Mouse (Mus musculus): Measurements from ENCODE around the gene Sox6.
A peak's percentile ranks its signal among the peaks of the same experiment; 100 is the strongest.

The Sox6 gene

GRCm38 (mm10) chr7:115517701-115518100 is 520.9 kb downstream of the Sox6 start:
- Histone ChIP-seq H3K36me3 (ENCODE audit: insufficient read depth, low read length) (no peaks in the 10 kb centered on the region), H3K4me1 (replicated peaks; ENCODE audit: low read depth, low read length) (no peaks in the 10 kb centered on the region), H3K9me3 (ENCODE audit: low read length) (no peaks in the 10 kb centered on the region), H3K27me3 (ENCODE audit: insufficient read depth, low read length) (no peaks in the 10 kb centered on the region), H3K4me3 (replicated peaks; ENCODE audit: low read length) (no peak overlapping the region)
- TF ChIP-seq NANOG (IDR thresholded peaks at IDR 0.05; ENCODE audit: borderline replicate concordance, low read length) (no peak), POU5F1 (IDR thresholded peaks at IDR 0.05; ENCODE audit: borderline replicate concordance, low read length) (no peak), CTCF (conservative IDR thresholded peaks at IDR 0.05; ENCODE audit: low read length) (no peak)

DNA sequence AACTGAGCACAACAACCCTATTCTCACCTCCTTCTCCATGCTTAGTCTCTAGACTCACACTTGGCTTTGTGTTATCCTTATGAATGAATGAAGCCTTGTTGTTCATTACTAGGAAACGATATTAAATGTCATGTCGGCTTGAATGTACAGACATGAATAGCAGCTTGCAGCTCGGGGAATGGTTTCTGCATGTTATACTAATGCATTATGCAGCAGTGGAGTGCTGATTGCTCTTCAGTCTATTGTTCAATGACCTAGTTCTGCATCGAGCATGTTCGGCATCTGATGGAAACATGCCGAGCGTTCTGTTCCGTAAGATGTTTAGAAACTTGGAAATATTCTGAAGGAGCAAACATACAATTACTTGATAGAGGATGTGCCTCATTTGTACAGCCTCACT is 524.9 kb downstream of the Sox6 start:
- no peak for TF ChIP-seq POU5F1 (IDR thresholded peaks at IDR 0.05; ENCODE audit: borderline replicate concordance, low read length)
- H3K36me3 ChIP-seq (ENCODE audit: insufficient read depth, low read length), result no peaks in the 10 kb centered on the region
- H3K4me1 ChIP-seq (replicated peaks; ENCODE audit: low read depth, low read length), result no peaks in the 10 kb centered on the region
- no peaks in the 10 kb centered on the region for H3K9me3 ChIP-seq (ENCODE audit: low read length)
- H3K4me3 ChIP-seq (replicated peaks; ENCODE audit: low read length), result no peak overlapping the region
- H3K27me3 ChIP-seq (ENCODE audit: insufficient read depth, low read length), result no peaks in the 10 kb centered on the region

- Histone ChIP-seq H3K9me3 (ENCODE audit: low read length) (no peaks in the 10 kb centered on the region), H3K36me3 (ENCODE audit: insufficient read depth, low read length) (no peaks in the 10 kb centered on the region), H3K4me1 (replicated peaks; ENCODE audit: low read depth, low read length) (no peaks in the 10 kb centered on the region), H3K4me3 (replicated peaks; ENCODE audit: low read length) (no peak overlapping the region), H3K27me3 (ENCODE audit: insufficient read depth, low read length) (no peaks in the 10 kb centered on the region)
- TF ChIP-seq POU5F1 (IDR thresholded peaks at IDR 0.05; ENCODE audit: borderline replicate concordance, low read length) (no peak), CTCF (conservative IDR thresholded peaks at IDR 0.05; ENCODE audit: low read length) (no peak), NANOG (IDR thresholded peaks at IDR 0.05; ENCODE audit: borderline replicate concordance, low read length) (no peak)
Observed at GRCm38 (mm10) chr7:115511777-115512176, 526.8 kb downstream of the Sox6 start.

- Histone ChIP-seq H3K36me3 (ENCODE audit: insufficient read depth, low read length) (no peaks in the 10 kb centered on the region), H3K4me1 (replicated peaks; ENCODE audit: low read depth, low read length) (no peaks in the 10 kb centered on the region), H3K4me3 (replicated peaks; ENCODE audit: low read length) (no peak overlapping the region), H3K9me3 (ENCODE audit: low read length) (no peaks in the 10 kb centered on the region), H3K27me3 (ENCODE audit: insufficient read depth, low read length) (no peaks in the 10 kb centered on the region)
- TF ChIP-seq POU5F1 (IDR thresholded peaks at IDR 0.05; ENCODE audit: borderline replicate concordance, low read length), result no peak
Observed at GRCm38 (mm10) chr7:115511091-115511490, 527.5 kb downstream of the Sox6 start.

GRCm38 (mm10) chr7:115510045-115510444 is 528.6 kb downstream of the Sox6 start:
- TF ChIP-seq NANOG (IDR thresholded peaks at IDR 0.05; ENCODE audit: borderline replicate concordance, low read length), result no peak
- no peak for TF ChIP-seq CTCF (conservative IDR thresholded peaks at IDR 0.05; ENCODE audit: low read length)
- no peak for TF ChIP-seq POU5F1 (IDR thresholded peaks at IDR 0.05; ENCODE audit: borderline replicate concordance, low read length)
- Histone ChIP-seq H3K9me3 (ENCODE audit: low read length) (no peaks in the 10 kb centered on the region), H3K4me1 (replicated peaks; ENCODE audit: low read depth, low read length) (no peaks in the 10 kb centered on the region), H3K4me3 (replicated peaks; ENCODE audit: low read length) (no peak overlapping the region), H3K36me3 (ENCODE audit: insufficient read depth, low read length) (no peaks in the 10 kb centered on the region), H3K27me3 (ENCODE audit: insufficient read depth, low read length) (no peaks in the 10 kb centered on the region)

DNA sequence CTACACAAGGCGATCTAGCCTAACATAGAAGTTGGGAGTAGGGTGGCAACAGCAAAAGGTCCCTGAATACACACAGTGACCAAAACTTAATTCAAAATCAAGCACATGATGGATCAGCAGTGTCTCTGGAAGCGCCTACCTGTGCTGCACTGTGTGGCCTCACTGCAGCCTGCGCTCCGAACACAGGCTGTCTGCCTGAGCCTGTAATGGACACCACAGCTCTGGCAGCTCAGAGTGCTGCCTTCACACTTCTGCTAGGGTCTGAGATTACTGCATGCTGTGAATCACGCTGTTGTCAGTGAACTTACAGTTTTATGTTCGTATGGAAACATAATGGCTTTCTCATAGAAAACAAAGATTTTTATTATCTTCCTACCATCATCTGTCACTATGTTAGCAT is 532.2 kb downstream of the Sox6 start:
- Histone ChIP-seq H3K9me3 (ENCODE audit: low read length) (no peaks in the 10 kb centered on the region), H3K4me3 (replicated peaks; ENCODE audit: low read length) (no peak overlapping the region), H3K27me3 (ENCODE audit: insufficient read depth, low read length) (peaks cover 6% of the 10 kb centered on the region; the same call in 1 of the 2 replicates), H3K4me1 (replicated peaks; ENCODE audit: low read depth, low read length) (no peaks in the 10 kb centered on the region), H3K36me3 (ENCODE audit: insufficient read depth, low read length) (no peaks in the 10 kb centered on the region)
- TF ChIP-seq NANOG (IDR thresholded peaks at IDR 0.05; ENCODE audit: borderline replicate concordance, low read length) (no peak), CTCF (conservative IDR thresholded peaks at IDR 0.05; ENCODE audit: low read length) (no peak), POU5F1 (IDR thresholded peaks at IDR 0.05; ENCODE audit: borderline replicate concordance, low read length) (no peak)

- TF ChIP-seq POU5F1 (IDR thresholded peaks at IDR 0.05; ENCODE audit: borderline replicate concordance, low read length) (no peak), NANOG (IDR thresholded peaks at IDR 0.05; ENCODE audit: borderline replicate concordance, low read length) (peak; percentile 63)
- Histone ChIP-seq H3K36me3 (ENCODE audit: insufficient read depth, low read length) (no peaks in the 10 kb centered on the region), H3K4me3 (replicated peaks; ENCODE audit: low read length) (no peak overlapping the region), H3K4me1 (replicated peaks; ENCODE audit: low read depth, low read length) (no peaks in the 10 kb centered on the region), H3K27me3 (ENCODE audit: insufficient read depth, low read length) (peaks cover 6% of the 10 kb centered on the region; the same call in 1 of the 2 replicates), H3K9me3 (ENCODE audit: low read length) (no peaks in the 10 kb centered on the region)
Observed at GRCm38 (mm10) chr7:115501497-115501896, 537.1 kb downstream of the Sox6 start.

DNA sequence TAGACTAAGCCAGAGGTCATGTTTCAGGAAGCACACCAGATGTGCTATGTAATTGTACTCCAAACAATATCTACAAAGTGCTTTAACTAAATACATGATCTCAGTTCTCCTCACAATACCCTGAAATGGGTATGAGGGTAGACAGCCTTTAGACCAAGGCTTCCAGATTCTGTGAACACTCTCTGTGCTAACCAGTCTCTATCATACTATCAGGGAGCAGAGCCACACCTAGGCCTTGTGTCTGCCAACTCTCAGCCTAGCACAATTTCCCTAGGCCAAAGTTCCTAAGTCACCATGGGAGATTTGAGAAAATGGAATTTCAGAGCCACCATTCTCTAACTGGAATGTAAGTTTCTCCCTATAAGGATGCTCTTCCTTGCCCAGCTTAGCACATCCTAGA is 537.8 kb downstream of the Sox6 start:
- Histone ChIP-seq H3K27me3 (ENCODE audit: insufficient read depth, low read length) (peaks cover 6% of the 10 kb centered on the region; the same call in 1 of the 2 replicates), H3K36me3 (ENCODE audit: insufficient read depth, low read length) (no peaks in the 10 kb centered on the region), H3K4me1 (replicated peaks; ENCODE audit: low read depth, low read length) (no peaks in the 10 kb centered on the region), H3K4me3 (replicated peaks; ENCODE audit: low read length) (no peak overlapping the region), H3K9me3 (ENCODE audit: low read length) (no peaks in the 10 kb centered on the region)
- TF ChIP-seq POU5F1 (IDR thresholded peaks at IDR 0.05; ENCODE audit: borderline replicate concordance, low read length) (no peak), CTCF (conservative IDR thresholded peaks at IDR 0.05; ENCODE audit: low read length) (no peak), NANOG (IDR thresholded peaks at IDR 0.05; ENCODE audit: borderline replicate concordance, low read length) (no peak)

DNA sequence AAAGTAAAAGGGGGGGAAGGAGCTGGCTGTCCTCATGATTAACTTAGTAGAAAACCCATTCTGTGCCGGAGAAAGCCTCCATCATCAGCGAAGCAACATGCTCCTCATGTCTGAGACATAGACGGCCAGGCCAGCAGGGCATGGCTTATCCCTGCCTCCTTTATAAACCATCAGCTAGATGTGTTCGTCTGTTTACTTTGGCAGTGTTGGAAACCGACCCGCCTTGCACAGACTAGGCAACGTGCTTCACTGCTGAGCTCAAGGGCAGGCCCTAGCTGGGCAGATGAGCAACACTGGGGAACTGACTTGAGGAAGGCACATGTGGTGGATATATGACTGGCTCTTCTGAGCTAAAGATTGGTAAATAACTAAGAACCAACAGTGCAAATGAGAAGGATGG is 538.4 kb downstream of the Sox6 start:
- Histone ChIP-seq H3K27me3 (ENCODE audit: insufficient read depth, low read length) (peaks cover 6% of the 10 kb centered on the region; the same call in 1 of the 2 replicates), H3K9me3 (ENCODE audit: low read length) (no peaks in the 10 kb centered on the region), H3K4me3 (replicated peaks; ENCODE audit: low read length) (no peak overlapping the region), H3K4me1 (replicated peaks; ENCODE audit: low read depth, low read length) (no peaks in the 10 kb centered on the region), H3K36me3 (ENCODE audit: insufficient read depth, low read length) (no peaks in the 10 kb centered on the region)
- TF ChIP-seq NANOG (IDR thresholded peaks at IDR 0.05; ENCODE audit: borderline replicate concordance, low read length), result no peak
- TF ChIP-seq CTCF (conservative IDR thresholded peaks at IDR 0.05; ENCODE audit: low read length), result no peak
- TF ChIP-seq POU5F1 (IDR thresholded peaks at IDR 0.05; ENCODE audit: borderline replicate concordance, low read length), result no peak
